Mouse (Mus musculus) CH12.LX (cell line): ENCODE data around the gene Srsf5.

Source experiments
- CTCF ChIP-seq, 2 experiments: IDR thresholded peaks in 1 of 2; conservative IDR thresholded peaks in 1 of 2; 2 replicates each; pipeline ENCODE4 v1.5.1; 2011 to 2012; ENCODE audit warnings: low read depth in 2 of 2, low read length in 2 of 2, improper control_type of control experiment in 1 of 2, inconsistent platforms in 1 of 2, mild to moderate bottlenecking in 1 of 2, moderate library complexity in 1 of 2
- EP300 ChIP-seq: IDR thresholded peaks from 2 replicates; pipeline ENCODE4 v1.6.1; 2011; ENCODE audit warnings: low read length, improper control_type of control experiment
- GABPA ChIP-seq: IDR thresholded peaks from 2 replicates; pipeline ENCODE4 v1.6.1; 2012; ENCODE audit warnings: low read depth, low read length, improper control_type of control experiment, inconsistent platforms; ENCODE audit not compliant: insufficient replicate concordance
- KAT2A ChIP-seq: IDR thresholded peaks from 2 replicates; pipeline ENCODE4 v1.6.1; 2012; ENCODE audit warnings: low read length, improper control_type of control experiment, inconsistent platforms; ENCODE audit not compliant: insufficient replicate concordance
- MXI1 ChIP-seq: IDR thresholded peaks from 2 replicates; pipeline ENCODE4 v1.6.1; 2011; ENCODE audit warnings: mild to moderate bottlenecking, low read depth, low read length, improper control_type of control experiment
- POLR2A ChIP-seq: IDR thresholded peaks from 2 replicates; pipeline ENCODE4 v1.6.1; 2011; ENCODE audit warnings: low read depth, mild to moderate bottlenecking, improper control_type of control experiment, low read length
- UBTF ChIP-seq: IDR thresholded peaks from 2 replicates; pipeline ENCODE4 v1.6.1; 2012; ENCODE audit warnings: low read depth, mild to moderate bottlenecking, inconsistent platforms, low read length, improper control_type of control experiment, moderate library complexity

GRCm38 (mm10) chr12:80967918-80968317, 22.6 kb downstream of the Srsf5 start:
- no peak for TF ChIP-seq MXI1
- TF ChIP-seq CTCF (conservative IDR thresholded peaks at IDR 0.05 in 1 of 2, IDR thresholded peaks at IDR 0.05 in 1 of 2; ENCODE audit: low read depth in 2 of 2, low read length in 2 of 2), result no peak
- TF ChIP-seq POLR2A, result no peak
- TF ChIP-seq UBTF, result no peak
- no peak for TF ChIP-seq EP300
- no peak for TF ChIP-seq GABPA
- TF ChIP-seq KAT2A, result no peak
